Mouse (Mus musculus): ENCODE measurements around the gene Slc24a3.

GRCm38 (mm10) chr2:145150821-145151220 is 16.7 kb upstream of the Slc24a3 start:
- TF ChIP-seq KAT2A (conservative IDR thresholded peaks at IDR 0.05; ENCODE audit: low read depth, low read length) (no peak), SIN3A (IDR thresholded peaks at IDR 0.05; ENCODE audit: low read length) (no peak), POLR2A (IDR thresholded peaks at IDR 0.05; ENCODE audit: control insufficient read depth in 1 of 2, insufficient read depth in 1 of 2, low read depth in 1 of 2, low read length in 2 of 2, poor library complexity in 1 of 2) (no peak), MAX (IDR thresholded peaks at IDR 0.05; ENCODE audit: low read length) (no peak), CTCF (IDR thresholded peaks at IDR 0.05 in 2 of 3, conservative IDR thresholded peaks at IDR 0.05 in 1 of 3; ENCODE audit: control insufficient read depth in 1 of 3, insufficient read depth in 1 of 3, low read depth in 2 of 3, low read length in 3 of 3, poor library complexity in 1 of 3, severe bottlenecking in 1 of 3) (no peak), CHD1 (IDR thresholded peaks at IDR 0.05; ENCODE audit: low read depth, low read length) (no peak), ELF1 (IDR thresholded peaks at IDR 0.05; ENCODE audit: low read depth, low read length) (no peak), MEF2A (IDR thresholded peaks at IDR 0.05; ENCODE audit: extremely low read depth, insufficient replicate concordance, low read depth, low read length, poor library complexity, severe bottlenecking) (no peak), MYC (IDR thresholded peaks at IDR 0.05; ENCODE audit: low read depth, low read length) (no peak), POLR2AphosphoS5 (IDR thresholded peaks at IDR 0.05; ENCODE audit: borderline replicate concordance, low read depth, low read length) (no peak), USF1 (IDR thresholded peaks at IDR 0.05; ENCODE audit: low read depth, low read length) (no peak), JUND (IDR thresholded peaks at IDR 0.05; ENCODE audit: low read depth, low read length) (no peak)
